Mouse (Mus musculus) MEL (cell line): ENCODE results near the gene Tmem102. TPM values are rescaled to one million over a fixed set of nuclear protein-coding genes. Genes with fewer than 3 reads are reported as not detected.

Source experiments
- DNase-seq: peaks from one replicate; pipeline ENCODE4 v3.0.0; 2011; ENCODE audit warnings: low read depth, low spot score
- H3K27ac ChIP-seq: 2 replicates; pipeline ENCODE4 v1.5.1; 2012; ENCODE audit warnings: low read depth, mild to moderate bottlenecking, control low read depth, low read length, moderate library complexity; ENCODE audit not compliant: control insufficient read depth
- H3K27me3 ChIP-seq, 2 experiments: fragments of 150-350 bp in 1 of 2; sonication (generic) in 1 of 2; 2 replicates each; pipeline ENCODE4 v1.6.1; 2012; ENCODE audit warnings: low read length in 2 of 2, mild to moderate bottlenecking in 2 of 2, improper control_type of control experiment in 1 of 2, moderate library complexity in 1 of 2; ENCODE audit not compliant: insufficient read depth in 2 of 2, control insufficient read depth in 1 of 2
- H3K36me3 ChIP-seq, 2 experiments: 2 replicates each; pipeline ENCODE4 v1.6.1; 2012 to 2014; ENCODE audit warnings: low read length in 2 of 2, improper control_type of control experiment in 1 of 2, inconsistent platforms in 1 of 2, mild to moderate bottlenecking in 1 of 2; ENCODE audit not compliant: insufficient read depth in 2 of 2, control insufficient read depth in 1 of 2
- H3K4me1 ChIP-seq, 2 experiments: fragments of 150-350 bp in 1 of 2; sonication (generic) in 1 of 2; 2 replicates each; pipeline ENCODE4 v1.6.1; 2012; ENCODE audit warnings: low read length in 2 of 2, improper control_type of control experiment in 1 of 2, mild to moderate bottlenecking in 1 of 2; ENCODE audit not compliant: insufficient read depth in 2 of 2, control insufficient read depth in 1 of 2
- H3K4me3 ChIP-seq, 2 experiments: fragments of 150-350 bp in 1 of 2; sonication (generic) in 1 of 2; 2 replicates each; pipeline ENCODE4 v1.5.1; 2012; ENCODE audit warnings: low read depth in 2 of 2, low read length in 2 of 2, mild to moderate bottlenecking in 2 of 2, moderate library complexity in 2 of 2, control low read depth in 1 of 2, improper control_type of control experiment in 1 of 2; ENCODE audit not compliant: control insufficient read depth in 1 of 2, insufficient read depth in 1 of 2
- H3K79me2 ChIP-seq: 2 replicates; pipeline ENCODE4 v1.6.1; 2012; ENCODE audit warnings: mild to moderate bottlenecking, low read length, moderate library complexity; ENCODE audit not compliant: control insufficient read depth, poor library complexity, insufficient read depth
- H3K9ac ChIP-seq: 2 replicates; pipeline ENCODE4 v1.6.1; 2012; ENCODE audit warnings: low read depth, mild to moderate bottlenecking, control low read depth, low read length, moderate library complexity; ENCODE audit not compliant: control insufficient read depth, poor library complexity, severe bottlenecking
- H3K9me3 ChIP-seq: fragments of 150-350 bp; sonication (generic); replicated peaks from 2 replicates; pipeline ENCODE4 v1.6.1; 2012; ENCODE audit warnings: mild to moderate bottlenecking, low read length, improper control_type of control experiment, moderate library complexity; ENCODE audit not compliant: insufficient read depth
- BHLHE40 ChIP-seq: IDR thresholded peaks from 2 replicates; pipeline ENCODE4 v1.6.1; 2012; ENCODE audit warnings: low read depth, mild to moderate bottlenecking, inconsistent platforms, low read length, improper control_type of control experiment, borderline replicate concordance
- CHD1 ChIP-seq: IDR thresholded peaks from 2 replicates; pipeline ENCODE4 v1.6.1; 2012; ENCODE audit warnings: low read depth, mild to moderate bottlenecking, inconsistent platforms, low read length, improper control_type of control experiment
- E2F4 ChIP-seq: IDR thresholded peaks from 2 replicates; pipeline ENCODE4 v1.6.1; 2011; ENCODE audit warnings: low read depth, low read length, improper control_type of control experiment, borderline replicate concordance
- EP300 ChIP-seq, 2 experiments: IDR thresholded peaks; 2 replicates each; pipeline ENCODE4 v1.6.1; 2011; ENCODE audit warnings: improper control_type of control experiment in 2 of 2, low read length in 2 of 2, low read depth in 1 of 2, mild to moderate bottlenecking in 1 of 2
- ETS1 ChIP-seq: IDR thresholded peaks from 2 replicates; pipeline ENCODE4 v1.6.1; 2012; ENCODE audit warnings: low read depth, mild to moderate bottlenecking, inconsistent platforms, low read length, improper control_type of control experiment, moderate library complexity
- HCFC1 ChIP-seq: IDR thresholded peaks from 2 replicates; pipeline ENCODE4 v1.6.1; 2012; ENCODE audit warnings: low read depth, mild to moderate bottlenecking, inconsistent platforms, low read length, improper control_type of control experiment, moderate library complexity
- KAT2A ChIP-seq: conservative IDR thresholded peaks from 2 replicates; pipeline ENCODE4 v1.6.1; 2012; ENCODE audit warnings: low read depth, low read length, improper control_type of control experiment, inconsistent platforms
- MAFK ChIP-seq: IDR thresholded peaks from 2 replicates; pipeline ENCODE4 v1.6.1; 2011; ENCODE audit warnings: low read depth, mild to moderate bottlenecking, low read length, improper control_type of control experiment, borderline replicate concordance
- MAZ ChIP-seq: IDR thresholded peaks from 2 replicates; pipeline ENCODE4 v1.6.1; 2012; ENCODE audit warnings: low read depth, mild to moderate bottlenecking, inconsistent platforms, low read length, improper control_type of control experiment
- MXI1 ChIP-seq: IDR thresholded peaks from 2 replicates; pipeline ENCODE4 v1.6.1; 2011; ENCODE audit warnings: mild to moderate bottlenecking, low read depth, low read length, improper control_type of control experiment
- MYC ChIP-seq: IDR thresholded peaks from 2 replicates; pipeline ENCODE4 v1.6.1; 2011; ENCODE audit warnings: low read depth, mild to moderate bottlenecking, low read length, improper control_type of control experiment, moderate library complexity
- NRF1 ChIP-seq: IDR thresholded peaks from 2 replicates; pipeline ENCODE4 v1.6.1; 2014; ENCODE audit warnings: low read depth, mild to moderate bottlenecking, inconsistent platforms, low read length, improper control_type of control experiment, moderate library complexity; ENCODE audit not compliant: poor library complexity, insufficient read depth, severe bottlenecking
- RAD21 ChIP-seq: IDR thresholded peaks from 2 replicates; pipeline ENCODE4 v1.6.1; 2011; ENCODE audit warnings: mild to moderate bottlenecking, low read depth, low read length, improper control_type of control experiment
- RCOR1 ChIP-seq: IDR thresholded peaks from 2 replicates; pipeline ENCODE4 v1.6.1; 2012; ENCODE audit warnings: low read depth, mild to moderate bottlenecking, inconsistent platforms, low read length, improper control_type of control experiment
- SIN3A ChIP-seq: IDR thresholded peaks from 2 replicates; pipeline ENCODE4 v1.6.1; 2012; ENCODE audit warnings: low read length, improper control_type of control experiment, inconsistent platforms
- TAL1 ChIP-seq: IDR thresholded peaks from 2 replicates; pipeline ENCODE4 v1.6.1; 2012; ENCODE audit warnings: mild to moderate bottlenecking, inconsistent platforms, low read length, moderate library complexity, mixed read lengths
- TBP ChIP-seq: IDR thresholded peaks from 2 replicates; pipeline ENCODE4 v1.8.0; 2011; ENCODE audit warnings: low read depth, low read length, improper control_type of control experiment
- TCF12 ChIP-seq: IDR thresholded peaks from 2 replicates; pipeline ENCODE4 v1.6.1; 2014; ENCODE audit warnings: low read depth, mild to moderate bottlenecking, inconsistent platforms, low read length, improper control_type of control experiment, moderate library complexity
- USF2 ChIP-seq, 2 experiments: IDR thresholded peaks; 2 replicates each; pipeline ENCODE4 v1.6.1; 2011 to 2012; ENCODE audit warnings: improper control_type of control experiment in 2 of 2, low read length in 2 of 2, borderline replicate concordance in 1 of 2, inconsistent platforms in 1 of 2, low read depth in 1 of 2, mild to moderate bottlenecking in 1 of 2; ENCODE audit not compliant: insufficient read depth in 1 of 2
- ZC3H11A ChIP-seq: IDR thresholded peaks from 2 replicates; pipeline ENCODE4 v1.6.1; 2012; ENCODE audit warnings: low read depth, mild to moderate bottlenecking, inconsistent platforms, low read length, improper control_type of control experiment
- polyA plus RNA-seq, 2 experiments: library from polyadenylated mRNA; stranded (reverse) in 1 of 2; unstranded in 1 of 2; fragments of >175 nt in 1 of 2; fragments of >200 nt in 1 of 2; gene quantifications; 2 replicates each; pipeline versions ENCODE4 v1.2.1 to v1.2.4; 2012; ENCODE audit warnings: low replicate concordance in 2 of 2, low read depth in 1 of 2; ENCODE audit not compliant: insufficient read length in 2 of 2, insufficient read depth in 1 of 2, missing spikeins in 1 of 2
- total RNA-seq: library from RNA; depleted of rRNA; stranded (reverse); fragments of 300-350 nt; gene quantifications from 2 replicates; pipeline ENCODE4 v1.2.3, GENCODE M21; 2012

Tmem102 gene
- total and polyA plus RNA-seq, 3 experiments: 0.31 to 2.4 TPM; not detected in 1

- 0 out of 2 replicates have a peak, but pooled peaks have one; percentile 14 for TF ChIP-seq MYC
- no peak for TF ChIP-seq E2F4
- TF ChIP-seq MAZ: peak; percentile 32
- peak; percentile 99 for TF ChIP-seq CHD1
- peak; percentile 39; the same call in 1 of the 2 replicates for TF ChIP-seq SIN3A
- TF ChIP-seq, all 39 proteins: peak for 17
Observed at GRCm38 (mm10) chr11:69800392-69801197, 4.8 kb downstream of the Tmem102 start (continued).

- H3K4me1 ChIP-seq: peaks cover 5 to 21% of the 10 kb centered on the region in 2 experiments; a peak in 3 of 4 replicates
- H3K27ac ChIP-seq: peak overlapping the region; percentile 74
- H3K4me3 ChIP-seq: peak overlapping the region; percentile 58 to 89
- H3K27me3 ChIP-seq: no peaks in the 10 kb centered on the region
- no peak for TF ChIP-seq RAD21
- peak; percentile 65; the same call in 1 of the 2 replicates for TF ChIP-seq ETS1
- TF ChIP-seq CHD1: no peak
- TF ChIP-seq MXI1: peak; percentile 46; the same call in 1 of the 2 replicates
- TF ChIP-seq HCFC1: peak; percentile 46; the same call in 1 of the 2 replicates
- TF ChIP-seq TBP: peak; percentile 66; the same call in 1 of the 2 replicates
- TF ChIP-seq EP300 (IDR thresholded peaks at IDR 0.05; ENCODE audit: low read depth in 1 of 2, low read length in 2 of 2): peak in 1 of 2 experiments; percentile 28; a peak in 1 of 4 replicates
- no peak for TF ChIP-seq NRF1
- TF ChIP-seq BHLHE40: 0 out of 2 replicates have a peak, but pooled peaks have one; percentile 25
- peak; percentile 51 for TF ChIP-seq TCF12
- TF ChIP-seq MAZ: no peak; the same call in 1 of the 2 replicates
- TF ChIP-seq TAL1: no peak
- 0 out of 2 replicates have a peak, but pooled peaks have one; percentile 11 for TF ChIP-seq MYC
- peak; percentile 46; the same call in 1 of the 2 replicates for TF ChIP-seq RCOR1
- no peak for TF ChIP-seq KAT2A
- no peak for TF ChIP-seq ZC3H11A
- peak; percentile 96 for TF ChIP-seq MAFK
- no peak for TF ChIP-seq USF2 (IDR thresholded peaks at IDR 0.05; ENCODE audit: borderline replicate concordance in 1 of 2, insufficient read depth in 1 of 2, low read depth in 1 of 2, low read length in 2 of 2)
- peak overlapping the region; percentile 77 for H3K9ac ChIP-seq
- peak; percentile 89 for DNase-seq
- peaks cover 8% of the 10 kb centered on the region; the same call in 1 of the 2 replicates for H3K79me2 ChIP-seq
- H3K9me3 ChIP-seq: no peaks in the 10 kb centered on the region
- H3K36me3 ChIP-seq: peaks cover 0 to 8% of the 10 kb centered on the region in 2 experiments; a peak in 2 of 4 replicates
Observed at GRCm38 (mm10) chr11:69800138-69800391, 5.4 kb downstream of the Tmem102 start.
